Mouse (Mus musculus) induced T-regulatory cell, adult 2 months (primary cell): ENCODE data around the gene Timm9.
"Not testable (repeated sequence)": the region's sequence is repeated elsewhere in the genome, so short reads cannot be mapped to it uniquely, and the experiment has no call there.

Experiments used
- DNase-seq: peaks from one replicate; pipeline ENCODE4 v3.0.0-alpha.2; 2012; ENCODE audit warnings: low read depth

Timm9 gene

DNA sequence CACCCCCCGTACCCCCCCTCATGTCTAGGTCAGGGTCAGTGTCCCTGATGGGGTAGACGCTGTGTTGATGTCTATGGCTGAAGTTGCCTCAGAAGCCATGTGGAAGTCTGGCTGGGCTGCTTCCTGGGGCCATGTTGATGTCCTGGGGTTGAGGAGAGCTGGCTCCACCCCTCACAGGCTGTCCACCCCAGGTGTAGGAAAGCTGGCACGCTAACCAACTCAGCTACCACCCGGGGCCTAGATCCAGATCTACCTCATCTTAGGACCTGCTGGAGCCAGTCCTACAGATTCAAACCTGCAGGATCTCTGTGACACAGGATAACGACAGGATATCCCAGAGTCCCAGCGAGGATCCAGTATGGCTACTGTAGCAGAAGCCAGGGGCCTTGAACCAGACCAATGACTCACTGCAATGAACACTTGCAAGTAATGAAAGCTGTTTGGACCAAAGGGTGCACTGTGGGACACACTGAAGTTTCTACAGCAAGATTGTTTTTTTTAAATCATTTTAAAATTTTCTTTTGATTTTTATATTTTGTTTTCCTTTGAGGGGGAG is 29.2 kb downstream of the Timm9 start:
- no peak for DNase-seq

- not testable (repeated sequence) for DNase-seq
Measured at GRCm38 (mm10) chr12:71104275-71104674, 32.2 kb downstream of the Timm9 start.

DNA sequence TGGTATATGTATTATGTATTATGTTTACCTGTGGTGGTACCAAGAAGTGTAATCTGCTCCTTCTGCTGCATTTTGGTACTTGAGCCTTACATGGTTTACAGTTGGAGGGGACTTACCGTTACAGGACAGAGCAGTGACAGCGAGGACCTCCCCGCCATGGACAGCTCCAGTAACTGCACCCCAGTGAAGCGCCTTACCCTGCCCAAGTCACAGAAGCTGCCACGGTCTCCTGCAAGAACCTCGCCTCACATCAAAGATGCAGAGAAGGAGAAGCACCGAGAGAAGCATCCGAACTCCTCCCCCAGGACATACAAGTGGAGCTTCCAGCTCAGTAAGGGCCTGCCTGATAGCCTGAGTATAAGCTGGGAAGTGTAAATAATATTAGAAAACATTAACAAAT is 50.2 kb downstream of the Timm9 start:
- no peak for DNase-seq
